Mouse (Mus musculus) ES-E14 (cell line): ENCODE results near the gene Olfr631.

Source experiments
- CHD2 ChIP-seq: IDR thresholded peaks from 2 replicates; pipeline ENCODE4 v1.6.1; 2014; ENCODE audit warnings: mild to moderate bottlenecking, low read depth, low read length, inconsistent platforms
- MAFK ChIP-seq: IDR thresholded peaks from 2 replicates; pipeline ENCODE4 v1.6.1; 2014; ENCODE audit warnings: mild to moderate bottlenecking, low read depth, low read length, inconsistent platforms; ENCODE audit not compliant: insufficient read depth
- ZNF384 ChIP-seq: IDR thresholded peaks from 2 replicates; pipeline ENCODE4 v1.6.1; 2012; ENCODE audit warnings: low read depth, low read length, inconsistent platforms

DNA sequence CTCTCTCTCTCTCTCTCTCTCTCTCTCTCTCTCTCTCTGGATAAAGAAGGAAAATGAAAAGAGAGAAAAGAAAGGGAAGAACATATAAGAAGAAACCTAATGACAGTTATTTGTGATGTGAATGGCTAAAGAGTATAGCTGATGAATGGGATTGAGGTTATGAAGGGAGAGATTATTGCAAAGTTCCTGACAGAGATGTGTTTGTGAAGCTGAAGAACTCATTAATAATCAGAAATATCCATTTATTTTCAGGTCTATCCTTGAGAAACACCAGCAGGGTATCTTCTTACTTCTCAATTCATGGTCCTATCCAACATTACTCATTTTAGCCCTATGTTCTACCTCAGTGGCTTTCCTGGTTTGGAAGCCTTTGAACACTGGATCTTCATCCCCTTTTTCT lies at the start of gene Olfr631:
- TF ChIP-seq CHD2 (no peak), ZNF384 (no peak), MAFK (no peak)
